Mouse (Mus musculus): Measurements from ENCODE around the gene Allc. TPM values are rescaled to one million over a fixed set of nuclear protein-coding genes. Genes with fewer than 3 reads are reported as not detected.

The Allc gene
- total RNA-seq (2021), result not detected

DNA sequence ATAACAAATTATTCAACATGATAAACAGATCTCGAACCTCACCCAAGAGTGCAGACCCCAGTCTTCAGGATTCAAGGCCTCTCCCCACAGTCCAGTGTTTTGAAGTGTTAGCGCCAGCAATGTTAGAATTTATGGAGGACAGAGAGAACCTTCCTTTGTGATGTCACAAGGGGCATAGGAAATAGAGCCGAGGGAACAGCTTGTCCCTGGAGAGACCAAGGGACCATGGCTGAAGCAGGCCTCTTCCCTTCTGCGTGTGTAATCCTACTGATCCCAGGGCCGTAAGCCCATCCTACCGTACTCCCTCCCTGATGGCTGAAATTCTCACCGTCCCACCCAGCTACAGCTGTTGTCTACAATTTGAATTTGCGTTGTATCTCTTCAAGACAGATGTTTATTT is at the start of gene Allc:
Gene Allc, minus strand, starts transcription at position 101 of the 400 bp plus-strand sequence.
- no peak for DNase-seq (ENCODE audit: low spot score)
- intact Hi-C loops (cut with DNase I), result loop anchor here (10.0 kb wide), 2 partner anchors 582 to 1302 kb away; no protein-coding TSS in a partner anchor

GRCm38 (mm10) chr12:28628436-28628835 is 46.1 kb upstream of the Allc start:
- no peak for DNase-seq (ENCODE audit: low spot score)
- intact Hi-C loops (cut with DNase I), result no loop called here

GRCm38 (mm10) chr12:28627092-28627491 is 44.8 kb upstream of the Allc start:
- intact Hi-C loops (cut with DNase I), result no loop called here
- no peak for DNase-seq (ENCODE audit: low spot score)

GRCm38 (mm10) chr12:28625407-28625806 is 43.1 kb upstream of the Allc start:
- DNase-seq (ENCODE audit: low spot score), result no peak
- intact Hi-C loops (cut with DNase I), result no loop called here

- intact Hi-C loops (cut with DNase I), result no loop called here
- DNase-seq (ENCODE audit: low spot score), result no peak
These were observed 41.9 kb upstream of the Allc start for GRCm38 (mm10) chr12:28624251-28624650.

- peak; percentile 18 for DNase-seq (ENCODE audit: low spot score)
- intact Hi-C loops (cut with DNase I), result no loop called here
These were observed 40.9 kb upstream of the Allc start, which contains the start of gene Colec11 for GRCm38 (mm10) chr12:28623195-28623594. Gene Colec11, minus strand, starts transcription at chr12:28623377.

DNA sequence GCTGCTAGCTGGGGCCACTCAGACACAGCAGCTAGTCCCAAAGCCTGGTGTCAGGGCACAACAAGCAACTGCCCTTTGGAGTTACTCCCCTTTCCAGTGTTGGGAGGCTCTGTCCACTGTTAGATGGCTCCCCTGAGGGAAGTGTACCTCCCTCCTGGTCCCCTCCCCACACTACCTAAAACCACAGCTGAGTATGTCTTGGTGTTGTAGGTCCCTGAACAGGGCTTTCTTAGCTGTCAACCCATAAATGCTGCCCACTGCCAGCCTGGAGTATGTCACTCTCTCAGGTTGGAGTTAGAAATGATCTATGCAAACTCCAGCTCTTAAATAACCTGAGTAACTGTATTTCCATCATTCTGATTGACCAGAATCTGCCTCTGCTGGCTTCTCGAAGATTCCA is 40.3 kb upstream of the Allc start:
- DNase-seq (ENCODE audit: low spot score), result no peak
- intact Hi-C loops (cut with DNase I), result no loop called here

DNA sequence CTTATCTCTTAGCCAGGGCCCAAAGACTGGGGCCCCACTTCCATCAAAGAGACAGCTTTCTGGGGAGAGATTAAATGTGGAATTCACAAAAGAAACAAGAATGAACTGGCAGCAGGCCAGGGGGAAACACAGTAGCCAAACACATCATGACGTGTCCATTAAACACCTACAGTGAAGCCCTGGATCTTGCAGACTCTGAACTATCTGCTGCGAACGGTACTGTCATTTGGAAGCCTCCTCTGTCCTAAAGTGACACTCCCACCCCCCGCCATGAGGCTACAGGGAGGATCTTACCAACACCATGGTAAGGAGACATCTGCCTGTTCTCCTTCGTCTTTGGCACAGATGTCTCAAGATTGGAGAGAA is 39.8 kb upstream of the Allc start:
- DNase-seq (ENCODE audit: low spot score), result no peak
- intact Hi-C loops (cut with DNase I), result no loop called here

DNA sequence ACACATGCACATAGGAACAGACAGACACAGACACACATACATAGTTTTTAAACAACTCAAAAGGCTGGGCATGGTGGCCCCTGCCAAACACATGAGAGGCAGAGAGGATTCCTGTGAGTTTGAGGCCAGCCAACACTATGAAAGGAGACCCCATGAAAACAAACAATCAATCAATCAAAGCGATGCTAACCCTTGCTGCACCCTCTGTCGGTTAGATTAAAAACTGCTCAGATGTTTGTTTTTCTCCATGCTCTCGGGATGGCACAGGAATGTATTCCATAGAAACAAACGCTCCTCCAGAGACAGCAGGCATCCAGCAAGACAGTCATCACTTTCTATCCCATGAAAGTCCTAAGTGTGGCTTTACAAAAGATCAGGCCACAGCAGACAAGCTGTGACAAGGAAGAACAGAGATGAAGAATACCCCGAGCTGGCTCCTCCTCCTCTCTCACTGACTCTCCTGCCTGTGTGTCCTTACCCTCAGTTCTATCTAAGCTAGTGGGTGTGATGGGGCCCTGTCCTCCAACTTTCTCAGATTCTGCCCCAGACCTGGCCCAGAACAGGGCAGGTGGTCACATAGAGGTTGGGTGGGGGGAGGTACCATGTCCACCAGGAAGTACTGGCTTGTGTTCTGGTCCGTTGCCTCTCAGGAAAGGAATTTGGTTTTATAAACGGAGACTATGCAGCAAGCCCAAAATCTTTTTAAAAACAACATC is 39.3 kb upstream of the Allc start:
- intact Hi-C loops (cut with DNase I), result no loop called here

DNA sequence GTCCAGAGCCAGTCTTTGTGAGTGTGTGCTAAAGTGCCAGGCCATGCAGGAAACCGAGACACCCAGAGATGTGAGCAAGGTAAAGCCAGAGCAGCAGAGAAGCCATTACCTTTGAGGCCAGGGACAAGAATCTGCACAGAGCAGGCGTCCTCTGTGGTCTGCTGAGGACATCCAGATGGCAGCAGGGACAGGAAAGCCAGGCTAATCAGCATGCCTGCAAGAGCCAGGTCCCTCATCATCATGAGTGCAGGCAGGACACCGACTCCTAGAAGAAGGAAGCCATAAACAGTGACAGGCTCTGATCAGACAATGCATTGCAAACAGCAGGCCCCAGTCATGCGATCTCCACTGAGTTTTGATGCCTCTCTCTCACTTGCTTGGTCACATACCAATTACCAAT is 35.0 kb upstream of the Allc start:
- intact Hi-C loops (cut with DNase I), result no loop called here
- no peak for DNase-seq (ENCODE audit: low spot score)

More for the DNA sequence above, 39.3 kb upstream of the Allc start:
- no peak for DNase-seq (ENCODE audit: low spot score)

DNA sequence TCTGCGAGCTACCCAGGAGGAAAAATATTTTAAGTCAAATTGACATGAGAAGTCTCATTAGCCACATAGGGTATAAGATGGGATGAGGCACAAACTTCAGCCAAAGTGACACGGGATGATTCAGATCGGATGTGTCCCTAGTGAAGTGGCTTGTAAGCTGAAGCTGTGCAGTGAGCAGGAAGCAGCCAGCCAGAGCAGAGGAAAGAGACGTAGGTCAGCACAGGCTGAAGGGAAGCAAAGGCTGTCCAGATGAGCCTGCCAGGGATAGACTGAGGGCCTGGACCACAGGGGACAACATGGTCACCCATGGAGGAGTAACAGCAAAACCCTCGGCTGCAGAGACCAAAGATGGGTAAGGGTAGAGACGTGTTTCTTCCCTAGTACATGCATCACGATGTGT is 32.1 kb upstream of the Allc start:
- intact Hi-C loops (cut with DNase I), result no loop called here
- DNase-seq (ENCODE audit: low spot score), result no peak

DNA sequence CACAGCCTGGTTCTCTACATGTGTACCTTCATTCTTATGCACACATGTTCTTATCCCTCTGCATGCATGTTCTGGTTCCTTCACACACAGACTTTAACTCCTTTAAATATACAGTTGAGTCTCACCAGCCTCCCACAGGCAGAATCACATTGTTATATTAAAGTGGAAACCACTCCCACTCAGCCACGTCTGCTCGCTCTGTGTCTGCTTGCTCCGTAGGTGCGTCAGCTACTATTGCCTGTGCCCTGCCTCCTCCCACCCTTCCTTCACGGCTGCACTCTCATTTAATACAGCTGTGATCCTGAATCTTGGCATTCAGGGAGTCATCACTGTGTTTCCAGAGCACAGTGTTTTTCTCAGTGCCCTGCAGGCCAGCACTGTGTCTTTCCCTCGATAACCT is 30.1 kb upstream of the Allc start:
- intact Hi-C loops (cut with DNase I), result no loop called here
- no peak for DNase-seq (ENCODE audit: low spot score)

DNA sequence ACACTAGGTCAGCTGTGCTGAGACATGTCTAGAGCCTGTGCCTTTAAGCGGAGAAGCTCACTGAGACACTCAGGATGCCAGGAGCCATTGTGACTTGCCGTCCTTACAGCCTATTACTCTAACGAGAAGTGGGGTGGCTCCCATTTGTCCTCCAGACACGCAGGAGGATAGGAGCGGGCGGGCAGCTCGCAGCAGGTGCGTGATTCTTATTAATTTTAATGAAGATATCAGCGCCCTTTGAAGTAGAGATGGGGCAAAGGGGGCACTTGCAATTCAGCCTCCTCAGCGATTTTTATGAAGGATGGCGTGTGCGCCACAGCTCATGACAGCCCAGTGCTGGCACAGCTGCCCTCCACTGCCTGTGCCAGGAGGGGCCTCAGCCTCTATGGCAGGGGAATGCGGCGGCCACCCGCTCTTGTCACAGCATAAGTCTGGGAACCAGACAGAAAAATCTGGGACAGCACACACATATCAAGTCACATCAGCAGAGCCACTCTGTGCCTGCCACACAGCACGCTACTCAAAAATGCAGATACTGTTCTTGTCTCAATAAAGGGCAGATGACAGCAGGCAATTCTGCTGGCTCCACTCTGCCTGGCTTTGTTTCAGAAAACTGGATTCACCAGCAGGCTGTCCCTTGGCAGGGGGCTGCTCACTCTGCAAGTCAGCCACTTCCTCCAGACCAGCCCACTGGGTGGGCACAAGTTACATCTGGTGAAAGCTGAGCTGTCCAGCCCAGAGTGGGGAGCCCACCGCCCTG is 25.4 kb upstream of the Allc start:
- intact Hi-C loops (cut with DNase I), result no loop called here
- DNase-seq (ENCODE audit: low spot score), result no peak

- intact Hi-C loops (cut with DNase I), result no loop called here
- no peak for DNase-seq (ENCODE audit: low spot score)
These were observed 21.2 kb upstream of the Allc start for GRCm38 (mm10) chr12:28603494-28603893.

- DNase-seq (ENCODE audit: low spot score), result peak; percentile 34
- intact Hi-C loops (cut with DNase I), result no loop called here
These were observed 19.9 kb upstream of the Allc start for GRCm38 (mm10) chr12:28602259-28602658.

DNA sequence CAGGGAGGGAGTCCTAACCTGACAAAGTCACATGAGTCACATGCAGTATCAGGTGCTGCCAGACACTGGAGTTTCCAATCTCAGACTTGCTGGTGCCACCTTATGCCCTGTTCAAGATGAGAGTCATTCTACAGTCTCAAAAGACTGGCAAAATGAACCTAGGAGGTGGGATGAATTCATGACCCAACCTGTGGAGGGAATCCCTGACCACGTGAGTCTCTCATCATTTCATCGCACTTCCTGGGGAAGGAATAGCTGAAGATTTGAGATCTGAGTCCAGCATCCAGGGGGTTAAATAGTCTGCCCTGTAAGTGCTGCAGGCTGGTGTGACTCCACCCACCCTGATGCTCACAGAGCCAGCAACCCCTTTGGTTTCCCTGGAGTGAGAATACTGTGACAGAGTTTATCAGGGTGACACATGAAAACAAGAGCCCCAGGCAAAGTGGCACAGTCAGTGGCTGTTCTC is 16.2 kb upstream of the Allc start:
- intact Hi-C loops (cut with DNase I), result no loop called here

DNA sequence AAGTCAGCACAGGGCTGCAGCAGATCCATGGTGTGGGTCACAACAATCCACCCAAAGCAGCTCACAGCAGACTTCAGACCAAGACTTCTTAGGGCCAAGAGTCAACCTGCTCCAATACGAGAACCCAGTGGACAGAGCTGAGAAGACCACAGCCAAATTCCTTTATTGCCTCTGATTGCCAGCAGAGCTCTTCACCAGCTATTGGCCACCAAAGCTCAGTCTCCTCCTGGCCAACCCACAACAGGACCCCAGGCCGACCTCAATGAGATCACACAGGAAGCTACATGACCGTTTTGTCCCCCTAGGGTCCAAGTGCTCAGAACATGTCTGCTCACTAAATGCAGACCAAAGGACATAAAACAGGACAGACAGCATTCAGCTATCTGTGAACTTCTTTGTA is 15.8 kb upstream of the Allc start:
- intact Hi-C loops (cut with DNase I), result no loop called here
- no peak for DNase-seq (ENCODE audit: low spot score)

More for the DNA sequence above, 16.2 kb upstream of the Allc start:
- no peak for DNase-seq (ENCODE audit: low spot score)

DNA sequence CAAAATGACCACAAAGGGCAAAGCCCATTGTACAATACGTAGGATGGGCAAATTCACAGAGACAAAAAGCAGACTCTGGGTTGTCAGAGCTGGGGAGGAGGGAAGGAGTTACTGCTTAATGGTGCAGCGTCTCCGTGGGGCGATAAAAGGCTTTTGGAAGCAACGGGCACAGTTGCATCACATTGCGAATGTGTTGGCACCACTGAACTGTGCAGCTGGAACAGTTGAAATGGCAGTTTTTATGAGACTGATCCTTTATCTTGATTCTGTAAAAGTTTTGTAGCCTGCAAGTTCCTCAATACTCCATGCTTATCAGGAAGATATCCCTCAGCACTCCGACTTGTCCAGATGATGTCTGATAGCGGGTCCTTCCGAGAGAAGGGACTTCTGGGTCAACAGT is 15.4 kb upstream of the Allc start:
- no peak for DNase-seq (ENCODE audit: low spot score)
- intact Hi-C loops (cut with DNase I), result no loop called here

DNA sequence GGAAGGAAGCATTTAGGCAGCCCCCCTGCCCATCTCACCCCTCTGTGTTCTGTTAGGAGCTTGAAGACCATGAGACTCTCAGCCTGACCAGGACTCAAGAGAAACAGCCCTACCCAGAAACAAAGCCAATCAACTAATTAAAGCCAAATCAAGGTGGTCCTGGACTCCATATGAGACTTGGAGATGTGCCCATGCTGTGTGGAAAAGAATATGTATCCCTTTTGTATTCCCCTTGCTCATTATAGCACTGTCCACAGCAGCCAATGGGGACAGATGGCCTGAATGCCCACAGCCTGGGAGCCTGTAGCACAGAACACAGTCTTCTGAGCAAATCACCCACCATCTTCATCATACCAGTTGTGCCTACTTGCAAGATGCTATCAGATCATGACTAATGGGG is 14.5 kb upstream of the Allc start:
- no peak for DNase-seq (ENCODE audit: low spot score)
- intact Hi-C loops (cut with DNase I), result no loop called here

GRCm38 (mm10) chr12:28590428-28590827 is 8.1 kb upstream of the Allc start:
- no peak for DNase-seq (ENCODE audit: low spot score)
- intact Hi-C loops (cut with DNase I), result no loop called here

Data from heart, postnatal 25 days (tissue).